Mouse (Mus musculus) midbrain, postnatal 0 days (tissue): ENCODE data around the gene Tepsin. TPM values are rescaled to one million over a fixed set of nuclear protein-coding genes. Genes with fewer than 3 reads are reported as not detected.
A peak's percentile ranks its signal among the peaks of the same experiment; 100 is the strongest.

Experiments
- ATAC-seq: fragments of 200-750 bp; cut with Nextera tagmentation; 2 replicates; pipeline ENCODE4 v1.8.0; 2017; ENCODE audit warnings: moderate number of reproducible peaks, mild to moderate bottlenecking, moderate TSS enrichment, moderate library complexity; ENCODE audit not compliant: low FRiP score
- DNase-seq: peaks from one replicate; pipeline ENCODE4 v3.0.0-alpha.2; 2015; ENCODE audit warnings: low spot score
- H3K27ac ChIP-seq: fragments of 300-500 bp; sonication (generic); 2 replicates; pipeline ENCODE4 v1.5.1; 2014; ENCODE audit warnings: low read depth, mild to moderate bottlenecking, low read length, mixed read lengths
- H3K27me3 ChIP-seq: fragments of 300-500 bp; sonication (generic); 2 replicates; pipeline ENCODE4 v1.6.1; 2014; ENCODE audit warnings: low read length, control low read depth, mixed read lengths; ENCODE audit not compliant: insufficient read depth
- H3K36me3 ChIP-seq: fragments of 300-500 bp; sonication (generic); 2 replicates; pipeline ENCODE4 v1.6.1; 2014; ENCODE audit warnings: low read length, control low read depth, mixed read lengths; ENCODE audit not compliant: insufficient read depth
- H3K4me1 ChIP-seq: fragments of 300-500 bp; sonication (generic); 2 replicates; pipeline ENCODE4 v1.6.1; 2014; ENCODE audit warnings: mild to moderate bottlenecking, control low read depth, antibody characterized with exemption, low read length, mixed read lengths; ENCODE audit not compliant: insufficient read depth
- H3K4me2 ChIP-seq: fragments of 300-500 bp; sonication (generic); 2 replicates; pipeline ENCODE4 v1.6.1; 2014; ENCODE audit warnings: low read depth, mild to moderate bottlenecking, low read length, mixed read lengths; ENCODE audit not compliant: poor library complexity, severe bottlenecking
- H3K4me3 ChIP-seq: fragments of 300-500 bp; sonication (generic); 2 replicates; pipeline ENCODE4 v1.5.1; 2014; ENCODE audit warnings: low read depth, mild to moderate bottlenecking, low read length, moderate library complexity
- H3K9ac ChIP-seq: fragments of 300-500 bp; sonication (generic); replicated peaks from 2 replicates; pipeline ENCODE4 v1.6.1; 2014; ENCODE audit warnings: mild to moderate bottlenecking, low read length, moderate library complexity, mixed read lengths; ENCODE audit not compliant: poor library complexity, severe bottlenecking
- H3K9me3 ChIP-seq: fragments of 300-500 bp; sonication (generic); 2 replicates; pipeline ENCODE4 v1.6.1; 2016; ENCODE audit warnings: low read length, control low read depth
- CTCF ChIP-seq: IDR thresholded peaks from 2 replicates; pipeline ENCODE4 v1.5.1; 2016; ENCODE audit warnings: antibody characterized with exemption, mild to moderate bottlenecking
- WGBS: fragments of 180-500 bp; shearing (Covaris S2); extraction: QIAGEN DNeasy Blood & Tissue Kit; methylation state at CpG from one replicate; pipeline ENCODE4 v1.1.7; 2014; 5-methylcytosine and 5-hydroxymethylcytosine counted together
- polyA plus RNA-seq: library from polyadenylated mRNA; unstranded; fragments of >200 nt; fragmentation: Nextera tagmentation; extraction: Ambion mirVana; gene quantifications from 2 replicates; pipeline ENCODE4 v1.2.1, GENCODE M21; 2015
- total RNA-seq: library from RNA; depleted of rRNA; stranded (reverse); fragments of >200 nt; gene quantifications from 2 replicates; pipeline ENCODE4 v1.2.3, GENCODE M21; 2014

The Tepsin gene
- total and polyA plus RNA-seq, 2 experiments from 2014 or later = 14.9 to 32.1 TPM

DNA sequence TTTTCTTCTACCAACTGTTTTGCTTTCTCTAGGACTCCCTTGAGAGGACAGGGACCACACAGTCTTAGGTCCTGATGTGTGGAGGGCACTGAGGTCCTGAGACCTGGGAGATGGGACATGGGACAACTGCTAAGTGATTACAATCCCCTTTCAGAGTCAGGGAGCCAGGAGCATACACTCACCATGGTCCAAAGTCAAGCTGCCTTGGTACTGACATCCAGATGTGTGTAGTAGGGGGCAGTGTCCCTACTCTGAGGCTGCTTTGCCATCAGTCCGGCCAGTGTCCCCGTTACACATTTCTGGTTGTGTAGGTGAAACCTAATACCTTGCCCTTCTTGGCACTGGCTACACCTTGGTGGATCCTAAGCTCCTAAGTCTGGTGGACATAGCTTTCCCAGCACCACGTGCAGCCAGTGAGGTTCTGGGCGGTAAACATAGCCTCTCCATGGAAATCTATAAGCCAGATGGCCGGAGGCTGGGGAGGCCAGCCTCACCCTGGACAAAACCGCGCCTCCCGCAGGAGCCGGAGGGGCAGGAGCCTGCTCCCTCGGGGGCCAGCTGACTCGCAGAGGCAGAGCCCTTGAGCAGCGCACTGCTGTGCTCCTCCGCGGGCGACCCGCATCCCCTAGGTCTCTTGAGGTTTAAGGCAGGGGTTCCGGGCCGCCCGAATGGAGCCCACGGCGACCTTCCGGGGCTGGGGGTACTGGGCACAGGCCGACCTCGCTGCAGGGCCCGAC is 12.5 kb downstream of the Tepsin start:
- ATAC-seq (peak; percentile 38; the same call in 1 of the 2 replicates), DNase-seq (peak; percentile 46)
- H3K4me2 ChIP-seq = peak overlapping the region; percentile 95
- H3K27ac ChIP-seq = peak overlapping the region; percentile 85
- H3K36me3 ChIP-seq = peaks cover 31% of the 10 kb centered on the region
- under 1% methylated on average over 25 of the region's 25 CpGs for WGBS
- peak; percentile 28 for TF ChIP-seq CTCF
- H3K27me3 ChIP-seq = no peaks in the 10 kb centered on the region
- H3K9me3 ChIP-seq = no peaks in the 10 kb centered on the region
- peaks cover 10% of the 10 kb centered on the region for H3K4me1 ChIP-seq
- peak overlapping the region; percentile 68 for H3K4me3 ChIP-seq
- H3K9ac ChIP-seq = peak overlapping the region; percentile 98

DNA sequence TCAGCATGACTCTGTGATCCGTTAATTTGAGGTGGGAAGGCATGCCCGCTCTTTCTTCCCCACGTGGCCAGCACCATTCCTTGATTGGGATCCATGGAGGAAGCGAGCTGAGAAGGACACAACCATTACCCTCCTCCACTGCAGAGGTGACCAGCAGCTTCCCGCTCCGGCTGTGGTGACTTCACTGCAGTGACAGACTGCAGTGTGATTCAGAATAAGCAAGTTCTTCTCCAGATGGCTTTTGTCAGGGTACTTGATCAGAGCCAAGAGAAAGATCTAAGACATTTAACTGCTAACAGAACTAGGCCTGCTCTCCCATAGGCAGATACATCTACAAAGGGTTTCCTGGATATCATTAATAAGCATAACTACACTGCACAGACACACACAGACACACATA is 18.2 kb downstream of the Tepsin start:
- ATAC-seq (no peak), DNase-seq (no peak)
- TF ChIP-seq CTCF = no peak
- Histone ChIP-seq H3K9me3 (no peaks in the 10 kb centered on the region), H3K27me3 (no peaks in the 10 kb centered on the region), H3K9ac (no peak overlapping the region), H3K4me1 (peaks cover 2% of the 10 kb centered on the region), H3K36me3 (peaks cover 67% of the 10 kb centered on the region), H3K4me3 (no peak overlapping the region), H3K4me2 (no peak overlapping the region), H3K27ac (no peak overlapping the region)
- 95% methylated on average over 6 of the region's 6 CpGs for WGBS

DNA sequence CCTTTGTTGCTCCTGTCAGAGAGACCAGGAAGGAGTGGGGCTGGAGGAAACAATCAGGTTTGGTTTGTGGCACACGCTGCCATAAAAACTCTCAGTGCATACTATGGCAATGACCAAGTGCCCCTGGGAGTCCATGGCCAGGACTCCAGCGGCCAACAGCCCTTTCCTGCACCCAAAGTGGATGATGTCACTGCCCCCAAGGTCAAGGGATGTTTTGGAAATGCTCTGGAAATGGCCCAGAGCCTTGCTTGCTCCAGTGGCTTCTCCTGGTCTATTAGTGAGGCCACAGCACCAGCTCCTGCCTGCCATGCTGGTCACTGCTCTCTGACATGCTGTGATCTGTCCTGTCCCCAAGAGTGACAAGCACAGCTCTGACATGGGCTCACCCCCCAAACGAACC is 22.3 kb downstream of the Tepsin start:
- no peak for TF ChIP-seq CTCF
- Histone ChIP-seq H3K9ac (no peak overlapping the region), H3K4me2 (no peak overlapping the region), H3K27ac (no peak overlapping the region), H3K4me1 (no peaks in the 10 kb centered on the region), H3K9me3 (no peaks in the 10 kb centered on the region), H3K4me3 (no peak overlapping the region), H3K27me3 (no peaks in the 10 kb centered on the region), H3K36me3 (peaks cover 78% of the 10 kb centered on the region)
- 98% methylated on average over 3 of the region's 3 CpGs for WGBS
- no peak for ATAC-seq
- no peak for DNase-seq

DNA sequence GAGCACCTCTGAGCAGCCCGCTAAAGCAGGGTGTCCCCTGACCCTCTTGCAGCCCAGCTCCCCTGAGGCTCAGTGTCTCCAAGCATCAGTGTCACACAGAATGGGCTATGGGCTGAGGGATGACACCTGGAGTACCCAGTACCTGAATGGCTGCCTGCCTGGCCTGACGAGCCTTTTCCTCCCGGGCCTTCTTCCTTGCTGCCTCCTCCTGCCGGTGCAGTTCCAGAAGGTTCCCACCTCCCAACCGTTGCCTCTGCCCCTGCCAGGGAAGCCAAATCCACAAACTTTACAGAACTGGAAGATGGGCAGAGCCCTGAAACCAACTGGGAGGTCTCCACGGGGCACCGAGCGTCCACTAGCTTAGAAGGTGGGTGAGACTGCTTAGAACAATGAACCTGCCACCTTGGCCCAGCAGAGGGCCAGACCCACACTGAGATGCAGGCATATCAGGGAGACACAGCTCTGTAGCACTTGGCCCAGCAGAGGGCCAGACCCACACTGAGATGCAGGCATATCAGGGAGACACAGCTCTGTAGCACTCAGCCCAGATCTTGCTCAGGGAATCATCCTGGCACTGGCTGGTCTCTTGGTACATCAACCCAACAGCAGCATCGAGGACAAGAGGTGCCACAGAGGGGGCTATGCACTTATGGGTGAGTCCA is 25.4 kb downstream of the Tepsin start:
- 0 out of 2 replicates have a peak, but pooled peaks have one; percentile 24 for ATAC-seq
- peaks cover 77% of the 10 kb centered on the region for H3K36me3 ChIP-seq
- no peak for DNase-seq
- peak; percentile 66 for TF ChIP-seq CTCF
- H3K27ac ChIP-seq = no peak overlapping the region
- WGBS = 94% methylated on average over 9 of the region's 9 CpGs
- no peak overlapping the region for H3K4me3 ChIP-seq
- no peaks in the 10 kb centered on the region for H3K27me3 ChIP-seq
- no peak overlapping the region for H3K4me2 ChIP-seq
- H3K9me3 ChIP-seq = no peaks in the 10 kb centered on the region
- no peak overlapping the region for H3K9ac ChIP-seq
- H3K4me1 ChIP-seq = no peaks in the 10 kb centered on the region

DNA sequence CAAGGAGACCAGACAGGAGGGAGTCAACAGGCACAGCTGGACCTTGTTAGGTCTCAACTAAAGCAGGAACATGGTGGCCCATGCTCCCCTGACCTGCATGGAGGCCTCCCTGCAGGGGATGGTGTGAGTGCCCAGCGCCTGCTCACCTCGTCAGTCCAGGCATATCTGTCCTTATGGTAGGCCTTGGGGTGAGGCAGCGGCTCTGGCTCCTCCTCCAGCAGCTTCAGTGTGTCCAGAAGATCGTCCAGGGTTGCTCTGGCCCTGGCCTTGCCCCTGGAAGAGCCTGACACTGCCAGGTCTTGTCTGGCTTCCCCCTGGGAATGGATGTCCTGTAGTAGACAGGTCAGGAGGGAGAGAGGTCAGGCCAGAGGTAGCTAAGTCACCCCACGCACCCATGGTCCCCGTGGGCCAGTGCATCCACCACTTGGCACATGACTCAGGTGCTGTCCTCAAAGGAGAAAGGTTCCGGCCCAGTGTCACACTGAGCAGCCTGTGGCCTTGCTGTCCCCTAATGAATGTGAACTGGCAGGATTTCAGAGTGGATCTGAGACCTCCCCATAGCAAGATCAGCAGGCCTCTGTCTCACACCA is 26.7 kb downstream of the Tepsin start:
- DNase-seq = no peak
- no peak overlapping the region for H3K4me2 ChIP-seq
- no peaks in the 10 kb centered on the region for H3K4me1 ChIP-seq
- no peak overlapping the region for H3K27ac ChIP-seq
- whole genome bisulfite sequencing = 88% methylated on average over 7 of the region's 7 CpGs
- no peak overlapping the region for H3K4me3 ChIP-seq
- H3K36me3 ChIP-seq = peaks cover 82% of the 10 kb centered on the region
- no peak overlapping the region for H3K9ac ChIP-seq
- no peaks in the 10 kb centered on the region for H3K9me3 ChIP-seq
- no peaks in the 10 kb centered on the region for H3K27me3 ChIP-seq
- no peak for ATAC-seq
- TF ChIP-seq CTCF = no peak

DNA sequence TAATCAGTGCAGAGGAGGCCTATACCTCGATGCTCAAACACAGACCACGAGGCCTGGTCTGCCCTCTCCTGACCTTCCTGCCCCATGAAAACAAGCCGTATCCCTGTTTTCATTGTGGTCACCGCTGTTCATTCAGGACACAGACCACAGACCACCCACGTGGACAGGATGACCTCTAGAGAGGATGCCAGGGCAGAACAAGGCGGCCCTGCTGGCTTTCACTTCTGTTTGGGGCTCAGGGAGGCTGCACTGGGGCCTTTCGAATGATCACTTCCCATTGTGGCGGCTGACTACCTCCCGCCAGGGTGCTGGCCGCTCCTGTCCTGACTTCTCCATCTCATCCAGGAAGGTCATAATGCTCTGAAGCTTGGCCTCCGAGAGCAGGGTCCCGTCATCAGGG is 27.5 kb downstream of the Tepsin start:
- Histone ChIP-seq H3K36me3 (peaks cover 80% of the 10 kb centered on the region), H3K27me3 (no peaks in the 10 kb centered on the region), H3K4me3 (no peak overlapping the region), H3K4me2 (no peak overlapping the region), H3K27ac (no peak overlapping the region), H3K4me1 (no peaks in the 10 kb centered on the region), H3K9ac (no peak overlapping the region), H3K9me3 (no peaks in the 10 kb centered on the region)
- no peak for TF ChIP-seq CTCF
- WGBS = 36% methylated on average over 12 of the region's 12 CpGs
- DNase-seq (no peak), ATAC-seq (no peak)
